Mouse (Mus musculus) forebrain, embryonic 11.5 days (tissue): ENCODE measurements at regions not wholly inside any gene's neighbourhood (a gene's known extent, or its start where the extent isn't known, plus 50 kb on each side); places are given as distances from the start of the nearest gene placed in this dataset.

ENCODE experiments used
- ATAC-seq: fragments of 200-750 bp; cut with Nextera tagmentation; replicated peaks from 2 replicates; pipeline ENCODE4 v1.8.0; 2017; ENCODE audit warnings: moderate TSS enrichment; ENCODE audit not compliant: low FRiP score
- DNase-seq: peaks from one replicate; pipeline ENCODE4 v3.0.0-alpha.2; 2017; ENCODE audit warnings: low spot score
- H3K27ac ChIP-seq: fragments of 300-500 bp; sonication (generic); 2 replicates; pipeline ENCODE4 v1.5.1; 2014; ENCODE audit warnings: low read depth, low read length
- H3K27me3 ChIP-seq: fragments of 300-500 bp; sonication (generic); 2 replicates; pipeline ENCODE4 v1.6.1; 2014; ENCODE audit warnings: mild to moderate bottlenecking, low read length, mixed read lengths; ENCODE audit not compliant: control insufficient read depth, insufficient read depth
- H3K36me3 ChIP-seq: fragments of 300-500 bp; sonication (generic); 2 replicates; pipeline ENCODE4 v1.6.1; 2014; ENCODE audit warnings: mild to moderate bottlenecking, low read length, moderate library complexity, mixed read lengths; ENCODE audit not compliant: control insufficient read depth, insufficient read depth
- H3K4me1 ChIP-seq: fragments of 300-500 bp; sonication (generic); replicated peaks from 2 replicates; pipeline ENCODE4 v1.6.1; 2014; ENCODE audit warnings: low read length, mixed read lengths; ENCODE audit not compliant: control insufficient read depth, insufficient read depth
- H3K4me2 ChIP-seq: fragments of 300-500 bp; sonication (generic); 2 replicates; pipeline ENCODE4 v1.6.1; 2014; ENCODE audit warnings: low read depth, mild to moderate bottlenecking, low read length, moderate library complexity, mixed read lengths; ENCODE audit not compliant: severe bottlenecking
- H3K4me3 ChIP-seq: fragments of 300-500 bp; sonication (generic); 2 replicates; pipeline ENCODE4 v1.5.1; 2014; ENCODE audit warnings: low read depth, low read length
- H3K9ac ChIP-seq: fragments of 300-500 bp; sonication (generic); 2 replicates; pipeline ENCODE4 v1.6.1; 2014; ENCODE audit warnings: low read length
- H3K9me3 ChIP-seq: fragments of 300-500 bp; sonication (generic); 2 replicates; pipeline ENCODE4 v1.6.1; 2016; ENCODE audit warnings: low read length, mixed read lengths; ENCODE audit not compliant: control insufficient read depth
- WGBS: fragments of 180-500 bp; shearing (Covaris S2); extraction: QIAGEN DNeasy Blood & Tissue Kit; methylation state at CpG from one replicate; pipeline ENCODE4 v1.1.7; 2014; 5-methylcytosine and 5-hydroxymethylcytosine counted together

- DNase-seq (no peak), ATAC-seq (no peak)
- 63% methylated on average over 1 of the region's 1 CpGs for WGBS
- Histone ChIP-seq H3K27me3 (no peaks in the 10 kb centered on the region), H3K4me1 (no peaks in the 10 kb centered on the region), H3K9me3 (no peaks in the 10 kb centered on the region), H3K36me3 (no peaks in the 10 kb centered on the region), H3K4me3 (no peak overlapping the region), H3K9ac (no peak overlapping the region), H3K4me2 (no peak overlapping the region), H3K27ac (no peak overlapping the region)
These were observed 1650.7 kb upstream of the Tenm2 start for GRCm38 (mm10) chr11:38886466-38886865.

- Histone ChIP-seq H3K4me1 (no peaks in the 10 kb centered on the region), H3K36me3 (no peaks in the 10 kb centered on the region), H3K27ac (no peak overlapping the region), H3K27me3 (no peaks in the 10 kb centered on the region), H3K4me2 (no peak overlapping the region), H3K4me3 (no peak overlapping the region), H3K9me3 (no peaks in the 10 kb centered on the region), H3K9ac (no peak overlapping the region)
- ATAC-seq: peak; percentile 74; the same call in 1 of the 2 replicates
- DNase-seq: no peak
- WGBS: 23% methylated on average over 9 of the region's 9 CpGs
These were observed 1626.0 kb upstream of the Tenm2 start for GRCm38 (mm10) chr11:38861622-38862345.

GRCm38 (mm10) chr11:38856645-38857044 is 1620.9 kb upstream of the Tenm2 start:
- Histone ChIP-seq H3K27ac (no peak overlapping the region), H3K4me1 (no peaks in the 10 kb centered on the region), H3K9ac (no peak overlapping the region), H3K4me3 (no peak overlapping the region), H3K4me2 (no peak overlapping the region), H3K27me3 (no peaks in the 10 kb centered on the region), H3K9me3 (no peaks in the 10 kb centered on the region), H3K36me3 (no peaks in the 10 kb centered on the region)
- 81% methylated on average over 9 of the region's 9 CpGs for WGBS
- no peak for DNase-seq
- ATAC-seq: no peak

GRCm38 (mm10) chr11:38829148-38829547 is 1593.4 kb upstream of the Tenm2 start:
- no peak for ATAC-seq

GRCm38 (mm10) chr11:38828375-38828774 is 1592.6 kb upstream of the Tenm2 start:
- 77% methylated on average over 2 of the region's 2 CpGs for WGBS
- no peaks in the 10 kb centered on the region for H3K9me3 ChIP-seq

More at GRCm38 (mm10) chr11:38829148-38829547, 1593.4 kb upstream of the Tenm2 start:
- H3K9ac ChIP-seq: no peak overlapping the region
- H3K4me2 ChIP-seq: no peak overlapping the region
- no peak overlapping the region for H3K4me3 ChIP-seq
- WGBS: 75% methylated on average over 5 of the region's 5 CpGs
- H3K4me1 ChIP-seq: no peaks in the 10 kb centered on the region
- H3K36me3 ChIP-seq: no peaks in the 10 kb centered on the region
- DNase-seq: no peak
- H3K27me3 ChIP-seq: no peaks in the 10 kb centered on the region
- H3K9me3 ChIP-seq: no peaks in the 10 kb centered on the region
- no peak overlapping the region for H3K27ac ChIP-seq

GRCm38 (mm10) chr11:38825172-38825753 is 1589.5 kb upstream of the Tenm2 start:
- WGBS: 92% methylated on average over 1 of the region's 1 CpGs
- no peaks in the 10 kb centered on the region for H3K27me3 ChIP-seq

More at GRCm38 (mm10) chr11:38828375-38828774, 1592.6 kb upstream of the Tenm2 start:
- Histone ChIP-seq H3K9ac (no peak overlapping the region), H3K36me3 (no peaks in the 10 kb centered on the region), H3K27ac (no peak overlapping the region), H3K4me1 (no peaks in the 10 kb centered on the region), H3K27me3 (no peaks in the 10 kb centered on the region), H3K4me2 (no peak overlapping the region), H3K4me3 (no peak overlapping the region)
- DNase-seq (no peak), ATAC-seq (no peak)

GRCm38 (mm10) chr11:38818141-38818540 is 1582.4 kb upstream of the Tenm2 start:
- H3K4me3 ChIP-seq: no peak overlapping the region
- no peak overlapping the region for H3K4me2 ChIP-seq
- peak; percentile 18; the same call in 1 of the 2 replicates for ATAC-seq
- no peaks in the 10 kb centered on the region for H3K36me3 ChIP-seq
- H3K9me3 ChIP-seq: no peaks in the 10 kb centered on the region
- H3K9ac ChIP-seq: no peak overlapping the region
- no peak for DNase-seq
- H3K4me1 ChIP-seq: no peaks in the 10 kb centered on the region
- 59% methylated on average over 3 of the region's 3 CpGs for WGBS
- H3K27me3 ChIP-seq: no peaks in the 10 kb centered on the region
- H3K27ac ChIP-seq: no peak overlapping the region

More at GRCm38 (mm10) chr11:38825172-38825753, 1589.5 kb upstream of the Tenm2 start:
- Histone ChIP-seq H3K4me3 (no peak overlapping the region), H3K4me2 (no peak overlapping the region), H3K27ac (no peak overlapping the region), H3K9ac (no peak overlapping the region), H3K9me3 (no peaks in the 10 kb centered on the region), H3K4me1 (no peaks in the 10 kb centered on the region), H3K36me3 (no peaks in the 10 kb centered on the region)
- DNase-seq (no peak), ATAC-seq (no peak)

- 71% methylated on average over 4 of the region's 4 CpGs for WGBS
- Histone ChIP-seq H3K9ac (no peak overlapping the region), H3K36me3 (no peaks in the 10 kb centered on the region), H3K27me3 (no peaks in the 10 kb centered on the region), H3K4me3 (no peak overlapping the region), H3K4me1 (no peaks in the 10 kb centered on the region), H3K4me2 (no peak overlapping the region), H3K9me3 (no peaks in the 10 kb centered on the region), H3K27ac (no peak overlapping the region)
- peak; percentile 51 for DNase-seq
- no peak for ATAC-seq
These were observed 1547.8 kb upstream of the Tenm2 start for GRCm38 (mm10) chr11:38783548-38783947.

GRCm38 (mm10) chr11:38779585-38779984 is 1543.8 kb upstream of the Tenm2 start:
- 45% methylated on average over 1 of the region's 1 CpGs for WGBS
- ATAC-seq (no peak), DNase-seq (no peak)
- no peaks in the 10 kb centered on the region for H3K36me3 ChIP-seq
- no peaks in the 10 kb centered on the region for H3K27me3 ChIP-seq
- H3K4me1 ChIP-seq: no peaks in the 10 kb centered on the region
- no peak overlapping the region for H3K9ac ChIP-seq
- H3K4me3 ChIP-seq: no peak overlapping the region
- no peak overlapping the region for H3K27ac ChIP-seq
- H3K4me2 ChIP-seq: no peak overlapping the region
- no peaks in the 10 kb centered on the region for H3K9me3 ChIP-seq
